21 mouse cellular contexts compared by ENCODE assay signal in the genomic region with DNA sequence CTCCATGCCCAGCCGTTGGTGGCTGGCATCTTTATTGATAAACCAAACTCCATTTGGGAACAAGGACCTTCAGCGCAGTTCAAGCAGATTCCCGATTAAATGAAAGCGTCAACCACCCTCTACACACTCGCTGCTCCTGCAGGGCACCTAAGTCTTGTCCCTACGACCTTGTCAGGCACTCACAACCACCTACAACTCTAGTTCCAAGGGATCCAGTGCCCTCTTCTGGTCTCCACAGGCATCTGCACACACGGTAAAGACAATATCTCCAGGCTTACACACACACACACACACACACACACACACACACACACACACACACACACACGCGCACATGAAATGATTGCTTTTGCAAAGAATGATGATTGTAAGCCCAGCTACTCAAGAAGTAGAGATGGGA. TPM values are rescaled to one million over a fixed set of nuclear protein-coding genes. Genes with fewer than 3 reads are reported as not detected.
"Had no signal": no experiment of that assay in that cellular context is flagged by ENCODE, and none has a peak within 500 bp of the region (broad histone marks: within the 10 kb centered on the region; RNA-seq: fewer than 3 reads in every experiment).

No protein-coding gene starts in this region.

- ATAC-seq: liver, postnatal 0 days; midbrain, embryonic 13.5 days; midbrain, embryonic 15.5 days had no signal

- H3K36me3 ChIP-seq: midbrain, embryonic 13.5 days; midbrain, embryonic 15.5 days; neural tube, embryonic 12.5 days; stomach, embryonic 15.5 days had no signal

- H3K27me3 ChIP-seq: midbrain, embryonic 13.5 days; midbrain, embryonic 15.5 days; neural tube, embryonic 12.5 days; stomach, embryonic 15.5 days had no signal

- H3K4me3 ChIP-seq: megakaryocyte, embryonic 14.5 days; midbrain, embryonic 13.5 days; midbrain, embryonic 15.5 days; neural tube, embryonic 12.5 days; stomach, embryonic 15.5 days had no signal

- DNase-seq: liver, postnatal 0 days; lung, adult 2 months; lung, postnatal 10 days; lung, postnatal 36 days; right cerebral cortex, postnatal 14 days; thymus, adult 2 months; thymus, postnatal 36 days had no signal

- H3K9ac ChIP-seq: liver, postnatal 0 days; midbrain, embryonic 13.5 days; midbrain, embryonic 15.5 days; neural tube, embryonic 12.5 days; stomach, embryonic 15.5 days had no signal

- H3K9me3 ChIP-seq: midbrain, embryonic 13.5 days; midbrain, embryonic 15.5 days; neural tube, embryonic 12.5 days; stomach, embryonic 15.5 days had no signal

- H3K4me1 ChIP-seq: megakaryocyte, embryonic 14.5 days; midbrain, embryonic 13.5 days; midbrain, embryonic 15.5 days; neural tube, embryonic 12.5 days; stomach, embryonic 15.5 days had no signal

- H3K4me2 ChIP-seq: midbrain, embryonic 11.5 days; midbrain, embryonic 13.5 days; midbrain, embryonic 15.5 days; neural tube, embryonic 12.5 days; stomach, embryonic 15.5 days had no signal

- H3K27ac ChIP-seq: macrophage; midbrain, embryonic 13.5 days; midbrain, embryonic 15.5 days; neural tube, embryonic 12.5 days; stomach, embryonic 15.5 days; stomach, postnatal 0 days had no signal

RNA-seq across cellular contexts. Expression of a gene that starts 34.4 kb away (rescaled TPM):
- total RNA-seq: midbrain, postnatal 0 days had no signal

RNA-seq across cellular contexts. Expression of a gene that starts 38.2 kb away (rescaled TPM):
- total RNA-seq: megakaryocyte progenitor cell, adult 5-6 weeks; midbrain, postnatal 0 days; monocyte, adult 5-6 weeks; neutrophil, adult 5-6 weeks had no signal
- polyA plus RNA-seq: liver, postnatal 0 days; macrophage; midbrain, embryonic 11.5 days; midbrain, embryonic 13.5 days; midbrain, embryonic 15.5 days; midbrain, postnatal 0 days; neural tube, embryonic 14.5 days; spleen, adult 2 months; thymus, adult 2 months had no signal
